Mouse (Mus musculus) heart, adult 2 months (tissue): Measurements from ENCODE around the gene Rai14.

Experiments used
- CTCF ChIP-seq: fragments of 200-600 bp; IDR thresholded peaks from 2 replicates; pipeline ENCODE4 v1.8.1; 2022; ENCODE audit warnings: antibody characterized with exemption, mild to moderate bottlenecking, moderate library complexity
- EP300 ChIP-seq: fragments of 200-500 bp; IDR thresholded peaks from 2 replicates; pipeline ENCODE4 v1.6.1; 2011; ENCODE audit warnings: low read depth, low read length, control low read depth; ENCODE audit not compliant: insufficient read depth
- POLR2A ChIP-seq: fragments of 200-500 bp; IDR thresholded peaks from 2 replicates; pipeline ENCODE4 v1.6.1; 2011; ENCODE audit warnings: mild to moderate bottlenecking, low read depth, low read length, control low read depth; ENCODE audit not compliant: insufficient read depth

DNA sequence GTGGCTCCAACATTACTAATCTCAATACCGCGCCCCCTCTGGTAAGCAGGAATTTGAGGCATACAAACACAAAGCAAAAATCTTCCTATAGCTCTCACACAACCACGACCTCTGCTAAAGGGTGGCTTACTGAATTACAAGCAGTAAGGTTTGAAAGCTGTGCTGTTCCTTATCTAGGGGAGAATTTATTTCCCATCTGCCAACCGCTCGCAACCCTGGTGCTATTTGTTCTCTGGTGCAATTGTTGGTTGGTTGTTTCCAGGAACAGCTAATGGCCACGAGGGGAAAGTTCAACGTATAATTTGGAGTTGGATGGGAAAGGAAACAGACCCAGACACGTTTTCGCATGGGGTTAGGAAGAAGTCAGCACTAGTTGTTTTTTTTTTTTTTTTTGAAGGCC, 81.8 kb downstream of the Rai14 start:
- TF ChIP-seq CTCF (no peak), EP300 (no peak), POLR2A (no peak)
